Mouse (Mus musculus) testis, adult 2 months (tissue): ENCODE results near the gene Fam189a1.

ENCODE experiments used
- CTCF ChIP-seq: fragments of 200-500 bp; IDR thresholded peaks from 2 replicates; pipeline ENCODE4 v1.5.1; 2012; ENCODE audit warnings: low read depth, mild to moderate bottlenecking, inconsistent platforms, low read length, moderate library complexity; ENCODE audit not compliant: control insufficient read depth, insufficient read depth, insufficient replicate concordance
- POLR2A ChIP-seq: fragments of 200-500 bp; IDR thresholded peaks from 2 replicates; pipeline ENCODE4 v1.6.1; 2012; ENCODE audit warnings: low read depth, mild to moderate bottlenecking, inconsistent platforms, low read length, moderate library complexity; ENCODE audit not compliant: control insufficient read depth

GRCm38 (mm10) chr7:64997743-64998142 is 158.6 kb downstream of the Fam189a1 start:
- TF ChIP-seq CTCF (no peak), POLR2A (no peak)
